Mouse (Mus musculus) cerebellum, adult 2 months (tissue): Measurements from ENCODE around the gene Lta.

Source experiments
- CTCF ChIP-seq: fragments of 200-500 bp; IDR thresholded peaks from 2 replicates; pipeline ENCODE4 v1.5.1; 2011; ENCODE audit warnings: low read depth, mild to moderate bottlenecking, control low read depth, low read length, moderate library complexity, borderline replicate concordance; ENCODE audit not compliant: insufficient read depth
- POLR2A ChIP-seq: fragments of 200-500 bp; IDR thresholded peaks from 2 replicates; pipeline ENCODE4 v1.6.1; 2011; ENCODE audit warnings: low read length, control low read depth, borderline replicate concordance; ENCODE audit not compliant: insufficient read depth

DNA sequence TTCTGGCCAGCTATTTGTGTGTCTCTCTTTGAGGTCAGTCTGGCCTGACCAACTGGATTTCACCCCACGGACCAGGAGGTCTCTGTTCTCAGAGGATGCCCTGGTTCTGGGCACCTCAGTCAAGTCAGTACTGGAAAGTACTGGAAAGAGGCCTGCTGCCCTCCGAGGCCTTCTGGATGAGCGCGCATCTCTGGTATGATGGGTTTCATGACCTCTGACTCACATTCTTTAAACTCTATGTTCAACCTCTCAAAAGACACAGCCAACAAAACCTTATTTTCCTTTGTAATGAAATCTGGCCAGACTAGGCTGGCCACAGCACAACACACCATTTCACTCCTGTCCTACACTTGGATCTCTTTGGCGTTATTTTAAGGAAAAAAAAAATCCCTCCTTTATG is 20.3 kb upstream of the Lta start:
- no peak for TF ChIP-seq POLR2A
- no peak for TF ChIP-seq CTCF
